Mouse (Mus musculus): Measurements from ENCODE around the gene Lrfn5.

The Lrfn5 gene

GRCm38 (mm10) chr12:61522829-61523370 is at the start of gene Lrfn5:
Gene Lrfn5, plus strand, starts transcription at chr12:61523150.
- DNase-seq: peak; percentile 63

- peak; percentile 37 for DNase-seq
Observed at GRCm38 (mm10) chr12:61521501-61522147, 1.3 kb upstream of the Lrfn5 start.

GRCm38 (mm10) chr12:61522148-61522828 is 662 bp upstream of the Lrfn5 start:
- DNase-seq: peak; percentile 10

- peak; percentile 13 for DNase-seq
Observed at GRCm38 (mm10) chr12:61523631-61524182, 757 bp downstream of the Lrfn5 start.

- peak; percentile 62 for DNase-seq
Observed at GRCm38 (mm10) chr12:61524183-61524651, 1.3 kb downstream of the Lrfn5 start.

GRCm38 (mm10) chr12:61526199-61526598 is 3.2 kb downstream of the Lrfn5 start:
- DNase-seq: peak; percentile 80

GRCm38 (mm10) chr12:61579949-61580348 is 57.0 kb downstream of the Lrfn5 start:
- no peak for DNase-seq

GRCm38 (mm10) chr12:61600305-61600704 is 77.4 kb downstream of the Lrfn5 start:
- no peak for DNase-seq

GRCm38 (mm10) chr12:61607871-61608270 is 84.9 kb downstream of the Lrfn5 start:
- DNase-seq: no peak

GRCm38 (mm10) chr12:61610081-61610480 is 87.1 kb downstream of the Lrfn5 start:
- DNase-seq: no peak

- no peak for DNase-seq
Observed at GRCm38 (mm10) chr12:61624532-61624931, 101.6 kb downstream of the Lrfn5 start.

- DNase-seq: no peak
Observed at GRCm38 (mm10) chr12:61654380-61654779, 131.4 kb downstream of the Lrfn5 start.

- DNase-seq: peak; percentile 6
Observed at GRCm38 (mm10) chr12:61723158-61723557, 200.2 kb downstream of the Lrfn5 start.

- no peak for DNase-seq
Observed at GRCm38 (mm10) chr12:61807073-61807605, 284.2 kb downstream of the Lrfn5 start.

GRCm38 (mm10) chr12:61823601-61824000 is 300.7 kb downstream of the Lrfn5 start:
- no peak for DNase-seq

GRCm38 (mm10) chr12:61826311-61826710 is 303.4 kb downstream of the Lrfn5 start:
- no peak for DNase-seq

- DNase-seq: no peak
Observed at GRCm38 (mm10) chr12:61842599-61843291, 319.8 kb downstream of the Lrfn5 start.

- no peak for DNase-seq
Observed at GRCm38 (mm10) chr12:61854183-61854582, 331.2 kb downstream of the Lrfn5 start.

Measured in right cerebral cortex, postnatal 14 days (tissue).